Mouse (Mus musculus) liver, embryonic 16.5 days (tissue): ENCODE measurements at regions not wholly inside any gene's neighbourhood (a gene's known extent, or its start where the extent isn't known, plus 50 kb on each side); places are given as distances from the start of the nearest gene placed in this dataset.

Experiments
- ATAC-seq: fragments of 200-750 bp; cut with Nextera tagmentation; 2 replicates; pipeline ENCODE4 v1.8.0; 2017; ENCODE audit warnings: low read depth, mild to moderate bottlenecking, moderate number of reproducible peaks, moderate library complexity
- H3K27ac ChIP-seq: fragments of 300-500 bp; sonication (generic); 2 replicates; pipeline ENCODE4 v1.5.1; 2014; ENCODE audit warnings: mild to moderate bottlenecking, low read length
- H3K27me3 ChIP-seq: fragments of 300-500 bp; sonication (generic); 2 replicates; pipeline ENCODE4 v1.6.1; 2014; ENCODE audit warnings: low read depth, low read length, mixed read lengths; ENCODE audit not compliant: control insufficient read depth, insufficient read depth
- H3K36me3 ChIP-seq: fragments of 300-500 bp; sonication (generic); 2 replicates; pipeline ENCODE4 v1.6.1; 2014; ENCODE audit warnings: mild to moderate bottlenecking; ENCODE audit not compliant: control insufficient read depth, insufficient read depth
- H3K4me1 ChIP-seq: fragments of 300-500 bp; sonication (generic); 2 replicates; pipeline ENCODE4 v1.6.1; 2014; ENCODE audit warnings: low read depth, low read length, mixed read lengths; ENCODE audit not compliant: control insufficient read depth
- H3K4me2 ChIP-seq: fragments of 300-500 bp; sonication (generic); 2 replicates; pipeline ENCODE4 v1.6.1; 2014; ENCODE audit warnings: low read depth, low read length, mixed read lengths
- H3K4me3 ChIP-seq: fragments of 300-500 bp; sonication (generic); 2 replicates; pipeline ENCODE4 v1.5.1; 2014; ENCODE audit warnings: low read depth, mild to moderate bottlenecking, low read length
- H3K9ac ChIP-seq: fragments of 300-500 bp; sonication (generic); 2 replicates; pipeline ENCODE4 v1.6.1; 2014; ENCODE audit warnings: low read depth, low read length
- H3K9me3 ChIP-seq: fragments of 300-500 bp; sonication (generic); replicated peaks from 2 replicates; pipeline ENCODE4 v1.6.1; 2016; ENCODE audit warnings: low read length; ENCODE audit not compliant: control insufficient read depth
- whole genome bisulfite sequencing: fragments of 180-500 bp; shearing (Covaris S2); extraction: QIAGEN DNeasy Blood & Tissue Kit; methylation state at CpG from one replicate; pipeline ENCODE4 v1.1.7; 2014; ENCODE audit not compliant: insufficient replicate concordance; 5-methylcytosine and 5-hydroxymethylcytosine counted together

- H3K27me3 ChIP-seq = no peaks in the 10 kb centered on the region
- ATAC-seq = no peak
- 57% methylated on average over 3 of the region's 3 CpGs for WGBS
Observed at GRCm38 (mm10) chr13:101422082-101422481, 345.9 kb downstream of the Pik3r1 start.

GRCm38 (mm10) chr13:101419457-101420025 lies 348.5 kb downstream of the Pik3r1 start:
- Histone ChIP-seq H3K9me3 (no peaks in the 10 kb centered on the region), H3K4me2 (no peak overlapping the region), H3K27ac (no peak overlapping the region), H3K4me1 (no peaks in the 10 kb centered on the region), H3K4me3 (no peak overlapping the region), H3K9ac (no peak overlapping the region), H3K27me3 (no peaks in the 10 kb centered on the region), H3K36me3 (no peaks in the 10 kb centered on the region)
- 61% methylated on average over 7 of the region's 7 CpGs for WGBS
- no peak for ATAC-seq

More at GRCm38 (mm10) chr13:101422082-101422481, 345.9 kb downstream of the Pik3r1 start:
- Histone ChIP-seq H3K36me3 (no peaks in the 10 kb centered on the region), H3K27ac (no peak overlapping the region), H3K4me1 (no peaks in the 10 kb centered on the region), H3K9me3 (no peaks in the 10 kb centered on the region), H3K9ac (no peak overlapping the region), H3K4me2 (no peak overlapping the region), H3K4me3 (no peak overlapping the region)

- no peaks in the 10 kb centered on the region for H3K9me3 ChIP-seq
- H3K4me3 ChIP-seq = no peak overlapping the region
- no peak overlapping the region for H3K27ac ChIP-seq
- H3K36me3 ChIP-seq = no peaks in the 10 kb centered on the region
- no peaks in the 10 kb centered on the region for H3K4me1 ChIP-seq
- WGBS = 68% methylated on average over 6 of the region's 6 CpGs
- no peaks in the 10 kb centered on the region for H3K27me3 ChIP-seq
- no peak overlapping the region for H3K9ac ChIP-seq
- ATAC-seq = no peak
- H3K4me2 ChIP-seq = no peak overlapping the region
Observed at GRCm38 (mm10) chr13:101418272-101418671, 349.7 kb downstream of the Pik3r1 start.

GRCm38 (mm10) chr13:101408885-101409284 lies 359.1 kb downstream of the Pik3r1 start:
- no peaks in the 10 kb centered on the region for H3K36me3 ChIP-seq
- no peak overlapping the region for H3K27ac ChIP-seq
- WGBS = 59% methylated on average over 4 of the region's 4 CpGs
- no peaks in the 10 kb centered on the region for H3K4me1 ChIP-seq
- H3K27me3 ChIP-seq = no peaks in the 10 kb centered on the region
- H3K9ac ChIP-seq = no peak overlapping the region
- H3K4me3 ChIP-seq = no peak overlapping the region
- ATAC-seq = no peak
- H3K9me3 ChIP-seq = no peaks in the 10 kb centered on the region
- no peak overlapping the region for H3K4me2 ChIP-seq

- Histone ChIP-seq H3K4me2 (no peak overlapping the region), H3K9me3 (no peaks in the 10 kb centered on the region), H3K27ac (no peak overlapping the region), H3K27me3 (no peaks in the 10 kb centered on the region), H3K9ac (no peak overlapping the region), H3K36me3 (no peaks in the 10 kb centered on the region), H3K4me1 (no peaks in the 10 kb centered on the region), H3K4me3 (no peak overlapping the region)
- ATAC-seq = no peak
- WGBS = 69% methylated on average over 1 of the region's 1 CpGs
Observed at GRCm38 (mm10) chr13:101407633-101408032, 360.4 kb downstream of the Pik3r1 start.

- H3K9me3 ChIP-seq = no peaks in the 10 kb centered on the region
- H3K4me3 ChIP-seq = no peak overlapping the region
- H3K9ac ChIP-seq = no peak overlapping the region
- H3K4me1 ChIP-seq = no peaks in the 10 kb centered on the region
- no peak for ATAC-seq
- H3K36me3 ChIP-seq = no peaks in the 10 kb centered on the region
- no peak overlapping the region for H3K27ac ChIP-seq
- no peaks in the 10 kb centered on the region for H3K27me3 ChIP-seq
- 56% methylated on average over 5 of the region's 5 CpGs for WGBS
- no peak overlapping the region for H3K4me2 ChIP-seq
Observed at GRCm38 (mm10) chr13:101373581-101374189, 394.3 kb downstream of the Pik3r1 start.

- Histone ChIP-seq H3K4me3 (no peak overlapping the region), H3K9ac (no peak overlapping the region), H3K4me1 (no peaks in the 10 kb centered on the region), H3K4me2 (no peak overlapping the region), H3K9me3 (no peaks in the 10 kb centered on the region), H3K27ac (no peak overlapping the region), H3K27me3 (no peaks in the 10 kb centered on the region), H3K36me3 (no peaks in the 10 kb centered on the region)
- WGBS = 31% methylated on average over 1 of the region's 1 CpGs
- ATAC-seq = no peak
Observed at GRCm38 (mm10) chr13:101371906-101372305, 396.1 kb downstream of the Pik3r1 start.

- no peaks in the 10 kb centered on the region for H3K4me1 ChIP-seq
- H3K27me3 ChIP-seq = no peaks in the 10 kb centered on the region
- 55% methylated on average over 5 of the region's 5 CpGs for WGBS
- H3K4me2 ChIP-seq = no peak overlapping the region
- no peaks in the 10 kb centered on the region for H3K9me3 ChIP-seq
- no peaks in the 10 kb centered on the region for H3K36me3 ChIP-seq
- ATAC-seq = no peak
- H3K4me3 ChIP-seq = no peak overlapping the region
- H3K27ac ChIP-seq = no peak overlapping the region
- no peak overlapping the region for H3K9ac ChIP-seq
Observed at GRCm38 (mm10) chr13:101368170-101368569, 399.8 kb downstream of the Pik3r1 start.

- Histone ChIP-seq H3K27ac (no peak overlapping the region), H3K4me1 (no peaks in the 10 kb centered on the region), H3K27me3 (no peaks in the 10 kb centered on the region), H3K9ac (no peak overlapping the region), H3K4me2 (no peak overlapping the region), H3K9me3 (no peaks in the 10 kb centered on the region), H3K36me3 (no peaks in the 10 kb centered on the region), H3K4me3 (no peak overlapping the region)
- ATAC-seq = no peak
- 65% methylated on average over 3 of the region's 3 CpGs for WGBS
Observed at GRCm38 (mm10) chr13:101355363-101355762, 412.7 kb downstream of the Pik3r1 start.
